Comparison of ENCODE assay signal across 15 mouse cellular contexts in genomic region chr11:114792931-114793494, GRCm38 (mm10). TPM values are rescaled to one million over a fixed set of nuclear protein-coding genes. Genes with fewer than 3 reads are reported as not detected.
DNase-seq lines count a peak whose midpoint lies in the region; ATAC-seq and TF ChIP-seq lines count a peak whose summit lies in the region.
"Had no signal": no experiment of that assay in that cellular context is flagged by ENCODE, and none has a peak within 500 bp of the region (broad histone marks: within the 10 kb centered on the region; RNA-seq: fewer than 3 reads in every experiment).

No protein-coding gene starts in this region.

- peak overlapping the region; percentile 85 for H3K4me2 ChIP-seq in forebrain, embryonic 13.5 days
- peak overlapping the region; percentile 70 for H3K4me2 ChIP-seq in hindbrain, embryonic 15.5 days
- H3K4me2 ChIP-seq in neural tube, embryonic 12.5 days (replicated peaks), result peak overlapping the region; percentile 95
- H3K4me2 ChIP-seq in liver, embryonic 12.5 days, result no peak overlapping the region

- H3K27me3 ChIP-seq in forebrain, embryonic 13.5 days, result peaks cover 31% of the 10 kb centered on the region
- H3K27me3 ChIP-seq in hindbrain, embryonic 15.5 days, result no peaks in the 10 kb centered on the region
- H3K27me3 ChIP-seq in neural tube, embryonic 12.5 days (replicated peaks), result peaks cover 47% of the 10 kb centered on the region
- peaks cover 96% of the 10 kb centered on the region for H3K27me3 ChIP-seq in liver, embryonic 12.5 days (replicated peaks)

- ATAC-seq in forebrain, embryonic 13.5 days, result no peak
- ATAC-seq in hindbrain, embryonic 15.5 days (ENCODE audit: low FRiP score, low read depth), result no peak
- ATAC-seq in neural tube, embryonic 12.5 days (ENCODE audit: low FRiP score, low read depth), result no peak
- no peak for ATAC-seq in liver, embryonic 12.5 days

- H3K27ac ChIP-seq in left cerebral cortex, adult 2 months, result 0 out of 2 replicates have a peak overlapping the region, but pooled peaks have one; percentile 33
- no peak overlapping the region; the same call in 1 of the 2 replicates for H3K27ac ChIP-seq in forebrain, embryonic 13.5 days
- H3K27ac ChIP-seq in hindbrain, embryonic 15.5 days (replicated peaks), result peak overlapping the region; percentile 92
- no peak overlapping the region for H3K27ac ChIP-seq in neural tube, embryonic 12.5 days
- no peak overlapping the region for H3K27ac ChIP-seq in liver, embryonic 12.5 days
- H3K27ac ChIP-seq: stomach, postnatal 0 days had no signal

- H3K9ac ChIP-seq in forebrain, embryonic 13.5 days, result peak overlapping the region; percentile 64
- H3K9ac ChIP-seq in hindbrain, embryonic 15.5 days, result no peak overlapping the region
- H3K9ac ChIP-seq in neural tube, embryonic 12.5 days, result no peak overlapping the region
- H3K9ac ChIP-seq in liver, embryonic 12.5 days, result no peak overlapping the region

- no peaks in the 10 kb centered on the region for H3K36me3 ChIP-seq in forebrain, embryonic 13.5 days (ENCODE audit: poor library complexity, severe bottlenecking)
- H3K36me3 ChIP-seq in hindbrain, embryonic 15.5 days, result no peaks in the 10 kb centered on the region
- no peaks in the 10 kb centered on the region for H3K36me3 ChIP-seq in neural tube, embryonic 12.5 days
- no peaks in the 10 kb centered on the region for H3K36me3 ChIP-seq in liver, embryonic 12.5 days

- H3K9me3 ChIP-seq in forebrain, embryonic 13.5 days (replicated peaks), result no peaks in the 10 kb centered on the region
- no peaks in the 10 kb centered on the region for H3K9me3 ChIP-seq in hindbrain, embryonic 15.5 days
- H3K9me3 ChIP-seq in neural tube, embryonic 12.5 days, result no peaks in the 10 kb centered on the region
- H3K9me3 ChIP-seq in liver, embryonic 12.5 days (replicated peaks), result no peaks in the 10 kb centered on the region

- DNase-seq in left cerebral cortex, adult 2 months (ENCODE audit: extremely low spot score in 1 of 2, low spot score in 2 of 2), result no peak
- no peak for DNase-seq in left cerebral cortex, postnatal 10 days (ENCODE audit: extremely low spot score in 1 of 2, low spot score in 2 of 2)
- DNase-seq in heart, adult 8-10 months (ENCODE audit: low spot score), result no peak
- DNase-seq in adrenal gland, postnatal 10 days, result no peak
- DNase-seq: kidney, adult 18-20 months; liver; lung, postnatal 36 days had no signal

- 50% methylated on average over 5 of the region's 5 CpGs for WGBS in forebrain, embryonic 13.5 days
- WGBS in hindbrain, embryonic 15.5 days, result 48% methylated on average over 5 of the region's 5 CpGs
- WGBS in neural tube, embryonic 12.5 days, result 53% methylated on average over 5 of the region's 5 CpGs
- WGBS in liver, embryonic 12.5 days (ENCODE audit: insufficient replicate concordance), result 19% methylated on average over 5 of the region's 5 CpGs

- intact Hi-C loops in left cerebral cortex, adult 2 months (cut with DNase I), result no loop called here
- intact Hi-C loops in left cerebral cortex, postnatal 10 days (cut with DNase I), result no loop called here

- no peak for TF ChIP-seq CTCF in left cerebral cortex, adult 2 months (IDR thresholded peaks at IDR 0.05)

- H3K4me3 ChIP-seq in left cerebral cortex, adult 2 months, result no peak overlapping the region
- peak overlapping the region; percentile 53; the same call in 1 of the 2 replicates for H3K4me3 ChIP-seq in forebrain, embryonic 13.5 days
- no peak overlapping the region for H3K4me3 ChIP-seq in hindbrain, embryonic 15.5 days
- peak overlapping the region; percentile 21; the same call in 1 of the 2 replicates for H3K4me3 ChIP-seq in neural tube, embryonic 12.5 days
- no peak overlapping the region for H3K4me3 ChIP-seq in liver, embryonic 12.5 days

- H3K4me1 ChIP-seq in forebrain, embryonic 13.5 days, result peaks cover 74% of the 10 kb centered on the region
- peaks cover 63% of the 10 kb centered on the region for H3K4me1 ChIP-seq in hindbrain, embryonic 15.5 days (replicated peaks)
- H3K4me1 ChIP-seq in neural tube, embryonic 12.5 days, result peaks cover 79% of the 10 kb centered on the region
- H3K4me1 ChIP-seq in liver, embryonic 12.5 days, result peaks cover 19% of the 10 kb centered on the region

RNA-seq across cellular contexts. Expression of gene Btbd17, which starts 2.7 kb away (rescaled TPM):
- total RNA-seq in left cerebral cortex, adult 2 months (2021), result 10 to 100 TPM; 29.5 to 29.8 TPM
- 10 to 100 TPM; 22.6 to 26.4 TPM for total RNA-seq in left cerebral cortex, postnatal 10 days (2021)
- polyA plus RNA-seq in forebrain, embryonic 13.5 days (2015; fragmentation: Nextera tagmentation; extraction: Ambion mirVana), result 25.8 and 27.1 TPM in 2 replicates
- polyA plus RNA-seq in hindbrain, embryonic 15.5 days (2015; fragmentation: Nextera tagmentation; extraction: Ambion mirVana), result 26.0 and 26.4 TPM in 2 replicates
- 48.5 and 51.2 TPM in 2 replicates for polyA plus RNA-seq in neural tube, embryonic 12.5 days (2016; fragmentation: Nextera tagmentation; extraction: Ambion mirVana)
- polyA plus RNA-seq in liver, embryonic 12.5 days (2016; fragmentation: Nextera tagmentation; extraction: Ambion mirVana), result not detected in 2 replicates
- total RNA-seq in heart, adult 8-10 months (2022), result not detected
- total RNA-seq in adrenal gland, postnatal 10 days (2021), result under 1 TPM; 0.21 to 0.33 TPM
- polyA plus RNA-seq: heart, embryonic 16.5 days had no signal

RNA-seq across cellular contexts. Expression of gene Gpr142, which starts 5.7 kb away (rescaled TPM):
- not detected for total RNA-seq in left cerebral cortex, adult 2 months (2021)
- total RNA-seq in left cerebral cortex, postnatal 10 days (2021), result not detected
- polyA plus RNA-seq in forebrain, embryonic 13.5 days (2015; fragmentation: Nextera tagmentation; extraction: Ambion mirVana), result not detected in 2 replicates
- polyA plus RNA-seq in hindbrain, embryonic 15.5 days (2015; fragmentation: Nextera tagmentation; extraction: Ambion mirVana), result not detected in 2 replicates
- polyA plus RNA-seq in neural tube, embryonic 12.5 days (2016; fragmentation: Nextera tagmentation; extraction: Ambion mirVana), result not detected in 2 replicates
- not detected in 2 replicates for polyA plus RNA-seq in liver, embryonic 12.5 days (2016; fragmentation: Nextera tagmentation; extraction: Ambion mirVana)
- not detected for total RNA-seq in heart, adult 8-10 months (2022)
- not detected for total RNA-seq in adrenal gland, postnatal 10 days (2021)
- total RNA-seq: layer of hippocampus, adult 18-20 months had no signal
- polyA plus RNA-seq: embryonic facial prominence, embryonic 14.5 days; heart, embryonic 16.5 days; stomach, postnatal 0 days had no signal

RNA-seq across cellular contexts. Expression of gene Kif19a, which starts 27.8 kb away (rescaled TPM):
- 1 to 10 TPM; 3.2 to 3.6 TPM for total RNA-seq in left cerebral cortex, adult 2 months (2021)
- total RNA-seq in left cerebral cortex, postnatal 10 days (2021), result 1 to 10 TPM; 4.0 to 8.7 TPM
- 0.36 and 1.3 TPM in 2 replicates for polyA plus RNA-seq in forebrain, embryonic 13.5 days (2015; fragmentation: Nextera tagmentation; extraction: Ambion mirVana)
- polyA plus RNA-seq in hindbrain, embryonic 15.5 days (2015; fragmentation: Nextera tagmentation; extraction: Ambion mirVana), result 0.51 and 0.93 TPM in 2 replicates
- 2.0 and 3.1 TPM in 2 replicates for polyA plus RNA-seq in neural tube, embryonic 12.5 days (2016; fragmentation: Nextera tagmentation; extraction: Ambion mirVana)
- 0.13 TPM in 1 of 2 replicates, not detected in the other for polyA plus RNA-seq in liver, embryonic 12.5 days (2016; fragmentation: Nextera tagmentation; extraction: Ambion mirVana)
- under 1 TPM; 0.25 to 0.80 (median 0.42) TPM for total RNA-seq in heart, adult 8-10 months (2022)
- total RNA-seq in adrenal gland, postnatal 10 days (2021), result 1 to 10 TPM in 1 of 2 experiments, under 1 TPM in 1; 0.67 to 1.1 TPM

RNA-seq across cellular contexts. Expression of gene Gprc5c, which starts 57.9 kb away (rescaled TPM):
- 1 to 10 TPM; 4.0 to 5.4 TPM for total RNA-seq in left cerebral cortex, adult 2 months (2021)
- total RNA-seq in left cerebral cortex, postnatal 10 days (2021), result 1 to 10 TPM; 4.1 to 4.4 TPM
- 4.6 and 5.0 TPM in 2 replicates for polyA plus RNA-seq in forebrain, embryonic 13.5 days (2015; fragmentation: Nextera tagmentation; extraction: Ambion mirVana)
- 8.5 and 11.6 TPM in 2 replicates for polyA plus RNA-seq in hindbrain, embryonic 15.5 days (2015; fragmentation: Nextera tagmentation; extraction: Ambion mirVana)
- polyA plus RNA-seq in neural tube, embryonic 12.5 days (2016; fragmentation: Nextera tagmentation; extraction: Ambion mirVana), result 21.6 and 23.9 TPM in 2 replicates
- polyA plus RNA-seq in liver, embryonic 12.5 days (2016; fragmentation: Nextera tagmentation; extraction: Ambion mirVana), result 14.3 TPM in 2 replicates
- 1 to 10 TPM; 7.3 to 9.6 (median 9.1) TPM for total RNA-seq in heart, adult 8-10 months (2022)
- total RNA-seq in adrenal gland, postnatal 10 days (2021), result 10 to 100 TPM; 26.2 to 27.9 TPM

Comparison
In these comparisons a context has a peak if more than half of its experiments do, and no peak if none do; other contexts are left out.
1. H3K27ac ChIP-seq: peak in left cerebral cortex, adult 2 months (single experiment) and hindbrain, embryonic 15.5 days (single experiment); none in forebrain, embryonic 13.5 days (single experiment), neural tube, embryonic 12.5 days (single experiment) and liver, embryonic 12.5 days (single experiment).
2. H3K4me3 ChIP-seq: peak in forebrain, embryonic 13.5 days (single experiment) and neural tube, embryonic 12.5 days (single experiment); none in left cerebral cortex, adult 2 months (single experiment), hindbrain, embryonic 15.5 days (single experiment) and liver, embryonic 12.5 days (single experiment).
3. RNA of gene Btbd17, which starts 2.7 kb away (total RNA-seq): 29.5 to 29.8 TPM in left cerebral cortex, adult 2 months and 22.6 to 26.4 TPM in left cerebral cortex, postnatal 10 days; 0.21 to 0.33 TPM in adrenal gland, postnatal 10 days and not detected in heart, adult 8-10 months; every median in the first group is over 10 times any median in the second.